Mouse (Mus musculus): Measurements from ENCODE around the gene Erfe. TPM values are rescaled to one million over a fixed set of nuclear protein-coding genes. Genes with fewer than 3 reads are reported as not detected.
A peak's percentile ranks its signal among the peaks of the same experiment; 100 is the strongest.

The Erfe gene
- polyA plus RNA-seq, 1 experiment from 2014 or later, result 0.53 TPM

GRCm38 (mm10) chr1:91390369-91390768, 24.1 kb downstream of the Erfe start:
- Histone ChIP-seq H3K27me3 (ENCODE audit: control insufficient read depth, insufficient read depth, low read length) (no peaks in the 10 kb centered on the region), H3K27ac (ENCODE audit: low read depth, low read length) (no peak overlapping the region), H3K4me3 (ENCODE audit: low read depth, low read length) (no peak overlapping the region), H3K9ac (ENCODE audit: low read length) (no peak overlapping the region), H3K9me3 (ENCODE audit: control insufficient read depth, low read length) (no peaks in the 10 kb centered on the region), H3K4me2 (ENCODE audit: low read depth) (no peak overlapping the region), H3K36me3 (ENCODE audit: control insufficient read depth, insufficient read depth, low read length) (peaks cover 19% of the 10 kb centered on the region), H3K4me1 (ENCODE audit: control insufficient read depth, insufficient read depth, low read length) (no peaks in the 10 kb centered on the region)
- DNase-seq (ENCODE audit: low spot score), result no peak
- ATAC-seq (ENCODE audit: insufficient read depth, low FRiP score, low TSS enrichment), result no peak
- 95% methylated on average over 5 of the region's 5 CpGs for WGBS

- ATAC-seq (ENCODE audit: insufficient read depth, low FRiP score, low TSS enrichment) (no peak), DNase-seq (ENCODE audit: low spot score) (no peak)
- Histone ChIP-seq H3K4me1 (ENCODE audit: control insufficient read depth, insufficient read depth, low read length) (peaks cover 12% of the 10 kb centered on the region), H3K4me3 (ENCODE audit: low read depth, low read length) (peak overlapping the region; percentile 86), H3K9ac (ENCODE audit: low read length) (peak overlapping the region; percentile 86), H3K27me3 (ENCODE audit: control insufficient read depth, insufficient read depth, low read length) (no peaks in the 10 kb centered on the region), H3K36me3 (ENCODE audit: control insufficient read depth, insufficient read depth, low read length) (no peaks in the 10 kb centered on the region; the same call in 1 of the 2 replicates), H3K9me3 (ENCODE audit: control insufficient read depth, low read length) (no peaks in the 10 kb centered on the region), H3K27ac (ENCODE audit: low read depth, low read length) (peak overlapping the region; percentile 67; the same call in 1 of the 2 replicates), H3K4me2 (ENCODE audit: low read depth) (peak overlapping the region; percentile 90)
- under 1% methylated on average over 12 of the region's 12 CpGs for WGBS
These were observed 31.7 kb downstream of the Erfe start for GRCm38 (mm10) chr1:91397927-91398259.

- peak within 1 kb of the TSS; percentile 90 for H3K4me2 ChIP-seq (ENCODE audit: low read depth)
- DNase-seq (ENCODE audit: low spot score) (peak; percentile 92), ATAC-seq (ENCODE audit: insufficient read depth, low FRiP score, low TSS enrichment) (peak; percentile 92)
- H3K9ac ChIP-seq (ENCODE audit: low read length), result peak within 1 kb of the TSS; percentile 86
- H3K4me1 ChIP-seq (ENCODE audit: control insufficient read depth, insufficient read depth, low read length), result peaks cover 12% of the 10 kb centered on the region
- H3K27ac ChIP-seq (ENCODE audit: low read depth, low read length), result peak within 1 kb of the TSS; percentile 67
- H3K4me3 ChIP-seq (ENCODE audit: low read depth, low read length), result peak within 1 kb of the TSS; percentile 86
- H3K36me3 ChIP-seq (ENCODE audit: control insufficient read depth, insufficient read depth, low read length), result no peaks in the 10 kb centered on the region; the same call in 1 of the 2 replicates
- H3K27me3 ChIP-seq (ENCODE audit: control insufficient read depth, insufficient read depth, low read length), result no peaks in the 10 kb centered on the region
- under 1% methylated on average over 60 of the region's 91 CpGs for WGBS
- no peaks in the 10 kb centered on the region for H3K9me3 ChIP-seq (ENCODE audit: control insufficient read depth, low read length)
These were observed 32.2 kb downstream of the Erfe start, which contains the start of gene Ilkap for GRCm38 (mm10) chr1:91398260-91399062. Ilkap (minus strand) TSS chr1:91398815.

- no peaks in the 10 kb centered on the region for H3K27me3 ChIP-seq (ENCODE audit: control insufficient read depth, insufficient read depth, low read length)
- H3K4me1 ChIP-seq (ENCODE audit: control insufficient read depth, insufficient read depth, low read length), result no peaks in the 10 kb centered on the region
- ATAC-seq (ENCODE audit: insufficient read depth, low FRiP score, low TSS enrichment), result no peak
- no peak overlapping the region for H3K4me3 ChIP-seq (ENCODE audit: low read depth, low read length)
- no peaks in the 10 kb centered on the region for H3K36me3 ChIP-seq (ENCODE audit: control insufficient read depth, insufficient read depth, low read length)
- WGBS, result 21% methylated on average over 1 of the region's 1 CpGs
- H3K27ac ChIP-seq (ENCODE audit: low read depth, low read length), result no peak overlapping the region
- H3K9me3 ChIP-seq (ENCODE audit: control insufficient read depth, low read length), result no peaks in the 10 kb centered on the region
- no peak overlapping the region for H3K9ac ChIP-seq (ENCODE audit: low read length)
- no peak for DNase-seq (ENCODE audit: low spot score)
- no peak overlapping the region for H3K4me2 ChIP-seq (ENCODE audit: low read depth)
These were observed 38.7 kb downstream of the Erfe start for GRCm38 (mm10) chr1:91404976-91405375.

- no peaks in the 10 kb centered on the region for H3K9me3 ChIP-seq (ENCODE audit: control insufficient read depth, low read length)
- no peak overlapping the region for H3K9ac ChIP-seq (ENCODE audit: low read length)
- DNase-seq (ENCODE audit: low spot score) (no peak), ATAC-seq (ENCODE audit: insufficient read depth, low FRiP score, low TSS enrichment) (no peak)
- no peaks in the 10 kb centered on the region for H3K4me1 ChIP-seq (ENCODE audit: control insufficient read depth, insufficient read depth, low read length)
- no peak overlapping the region for H3K4me2 ChIP-seq (ENCODE audit: low read depth)
- no peak overlapping the region for H3K27ac ChIP-seq (ENCODE audit: low read depth, low read length)
- H3K4me3 ChIP-seq (ENCODE audit: low read depth, low read length), result no peak overlapping the region
- no peaks in the 10 kb centered on the region for H3K27me3 ChIP-seq (ENCODE audit: control insufficient read depth, insufficient read depth, low read length)
- WGBS, result 52% methylated on average over 23 of the region's 23 CpGs
- no peaks in the 10 kb centered on the region for H3K36me3 ChIP-seq (ENCODE audit: control insufficient read depth, insufficient read depth, low read length)
These were observed 39.4 kb downstream of the Erfe start for GRCm38 (mm10) chr1:91405406-91406169.

GRCm38 (mm10) chr1:91407819-91408218, 41.6 kb downstream of the Erfe start:
- H3K4me2 ChIP-seq (ENCODE audit: low read depth), result no peak overlapping the region
- H3K4me1 ChIP-seq (ENCODE audit: control insufficient read depth, insufficient read depth, low read length), result peaks cover 10% of the 10 kb centered on the region
- no peak overlapping the region for H3K4me3 ChIP-seq (ENCODE audit: low read depth, low read length)
- ATAC-seq (ENCODE audit: insufficient read depth, low FRiP score, low TSS enrichment), result no peak
- no peak for DNase-seq (ENCODE audit: low spot score)
- H3K36me3 ChIP-seq (ENCODE audit: control insufficient read depth, insufficient read depth, low read length), result no peaks in the 10 kb centered on the region
- H3K27ac ChIP-seq (ENCODE audit: low read depth, low read length), result no peak overlapping the region
- no peak overlapping the region for H3K9ac ChIP-seq (ENCODE audit: low read length)
- WGBS, result 83% methylated on average over 4 of the region's 4 CpGs
- no peaks in the 10 kb centered on the region for H3K27me3 ChIP-seq (ENCODE audit: control insufficient read depth, insufficient read depth, low read length)
- H3K9me3 ChIP-seq (ENCODE audit: control insufficient read depth, low read length), result no peaks in the 10 kb centered on the region

GRCm38 (mm10) chr1:91411631-91412285, 45.5 kb downstream of the Erfe start:
- Histone ChIP-seq H3K9ac (ENCODE audit: low read length) (peak overlapping the region; percentile 87), H3K27ac (ENCODE audit: low read depth, low read length) (0 out of 2 replicates have a peak overlapping the region, but pooled peaks have one; percentile 91), H3K4me2 (ENCODE audit: low read depth) (peak overlapping the region; percentile 82), H3K9me3 (ENCODE audit: control insufficient read depth, low read length) (no peaks in the 10 kb centered on the region), H3K4me3 (ENCODE audit: low read depth, low read length) (peak overlapping the region; percentile 61), H3K27me3 (ENCODE audit: control insufficient read depth, insufficient read depth, low read length) (no peaks in the 10 kb centered on the region), H3K4me1 (ENCODE audit: control insufficient read depth, insufficient read depth, low read length) (peaks cover 27% of the 10 kb centered on the region), H3K36me3 (ENCODE audit: control insufficient read depth, insufficient read depth, low read length) (no peaks in the 10 kb centered on the region)
- ATAC-seq (ENCODE audit: insufficient read depth, low FRiP score, low TSS enrichment), result no peak
- no peak for DNase-seq (ENCODE audit: low spot score)
- 64% methylated on average over 8 of the region's 8 CpGs for WGBS

GRCm38 (mm10) chr1:91412286-91413029, 46.2 kb downstream of the Erfe start:
- peak; percentile 7 for ATAC-seq (ENCODE audit: insufficient read depth, low FRiP score, low TSS enrichment)
- Histone ChIP-seq H3K9me3 (ENCODE audit: control insufficient read depth, low read length) (no peaks in the 10 kb centered on the region), H3K27ac (ENCODE audit: low read depth, low read length) (peak overlapping the region; percentile 91), H3K4me3 (ENCODE audit: low read depth, low read length) (peak overlapping the region; percentile 61), H3K27me3 (ENCODE audit: control insufficient read depth, insufficient read depth, low read length) (no peaks in the 10 kb centered on the region), H3K4me1 (ENCODE audit: control insufficient read depth, insufficient read depth, low read length) (peaks cover 27% of the 10 kb centered on the region), H3K36me3 (ENCODE audit: control insufficient read depth, insufficient read depth, low read length) (no peaks in the 10 kb centered on the region), H3K9ac (ENCODE audit: low read length) (peak overlapping the region; percentile 87), H3K4me2 (ENCODE audit: low read depth) (peak overlapping the region; percentile 82)
- DNase-seq (ENCODE audit: low spot score), result peak; percentile 45
- 4% methylated on average over 59 of the region's 65 CpGs for WGBS

All from neural tube, embryonic 11.5 days (tissue).